Mouse (Mus musculus) heart, embryonic 11.5 days (tissue): ENCODE data around the gene Sema4f. TPM values are rescaled to one million over a fixed set of nuclear protein-coding genes. Genes with fewer than 3 reads are reported as not detected.

Experiments
- ATAC-seq: fragments of 200-750 bp; cut with Nextera tagmentation; replicated peaks from 2 replicates; pipeline ENCODE4 v1.8.0; 2017; ENCODE audit warnings: moderate library complexity; ENCODE audit not compliant: insufficient number of reproducible peaks, low FRiP score, low TSS enrichment
- H3K27ac ChIP-seq: fragments of 300-500 bp; sonication (generic); 2 replicates; pipeline ENCODE4 v1.5.1; 2014; ENCODE audit warnings: mild to moderate bottlenecking, low read depth, low read length
- H3K27me3 ChIP-seq: fragments of 300-500 bp; sonication (generic); 2 replicates; pipeline ENCODE4 v1.6.1; 2014; ENCODE audit warnings: mild to moderate bottlenecking, low read length, mixed read lengths; ENCODE audit not compliant: control insufficient read depth, insufficient read depth
- H3K36me3 ChIP-seq: fragments of 300-500 bp; sonication (generic); 2 replicates; pipeline ENCODE4 v1.6.1; 2014; ENCODE audit warnings: mild to moderate bottlenecking, low read length, moderate library complexity, mixed read lengths; ENCODE audit not compliant: control insufficient read depth, insufficient read depth
- H3K4me1 ChIP-seq: fragments of 300-500 bp; sonication (generic); 2 replicates; pipeline ENCODE4 v1.6.1; 2014; ENCODE audit warnings: low read length; ENCODE audit not compliant: control insufficient read depth, insufficient read depth
- H3K4me2 ChIP-seq: fragments of 300-500 bp; sonication (generic); 2 replicates; pipeline ENCODE4 v1.6.1; 2014; ENCODE audit warnings: mild to moderate bottlenecking, moderate library complexity
- H3K4me3 ChIP-seq: fragments of 300-500 bp; sonication (generic); 2 replicates; pipeline ENCODE4 v1.5.1; 2014; ENCODE audit warnings: low read depth, low read length
- H3K9ac ChIP-seq: fragments of 300-500 bp; sonication (generic); 2 replicates; pipeline ENCODE4 v1.6.1; 2014; ENCODE audit warnings: mild to moderate bottlenecking, low read depth, low read length, moderate library complexity
- H3K9me3 ChIP-seq: fragments of 300-500 bp; sonication (generic); replicated peaks from 2 replicates; pipeline ENCODE4 v1.6.1; 2016; ENCODE audit warnings: low read length; ENCODE audit not compliant: control insufficient read depth
- WGBS: fragments of 180-500 bp; shearing (Covaris S2); extraction: QIAGEN DNeasy Blood & Tissue Kit; methylation state at CpG from one replicate; pipeline ENCODE4 v1.1.7; 2014; ENCODE audit not compliant: insufficient replicate concordance; 5-methylcytosine and 5-hydroxymethylcytosine counted together
- polyA plus RNA-seq: library from polyadenylated mRNA; unstranded; fragments of >200 nt; fragmentation: Nextera tagmentation; extraction: Ambion mirVana; gene quantifications from 2 replicates; pipeline ENCODE4 v1.2.1, GENCODE M21; 2014

The Sema4f gene
- polyA plus RNA-seq, 1 experiment from 2014 or later, result 0.04 TPM

GRCm38 (mm10) chr6:82940765-82941164 lies 1.2 kb upstream of the Sema4f start:
- H3K27me3 ChIP-seq, result peaks cover 36% of the 10 kb centered on the region
- 68% methylated on average over 3 of the region's 3 CpGs for WGBS
- no peak overlapping the region for H3K4me2 ChIP-seq
- ATAC-seq, result no peak
- no peak overlapping the region for H3K4me3 ChIP-seq
- H3K36me3 ChIP-seq, result no peaks in the 10 kb centered on the region
- H3K9ac ChIP-seq, result no peak overlapping the region
- H3K4me1 ChIP-seq, result peaks cover 3% of the 10 kb centered on the region; the same call in 1 of the 2 replicates
- H3K27ac ChIP-seq, result no peak overlapping the region
- H3K9me3 ChIP-seq, result no peaks in the 10 kb centered on the region

- no peaks in the 10 kb centered on the region for H3K9me3 ChIP-seq
- H3K4me2 ChIP-seq, result no peak overlapping the region
- H3K36me3 ChIP-seq, result no peaks in the 10 kb centered on the region
- no peak overlapping the region for H3K4me3 ChIP-seq
- no peak overlapping the region for H3K9ac ChIP-seq
- peaks cover 3% of the 10 kb centered on the region; the same call in 1 of the 2 replicates for H3K4me1 ChIP-seq
- peaks cover 46% of the 10 kb centered on the region for H3K27me3 ChIP-seq
- H3K27ac ChIP-seq, result no peak overlapping the region
- ATAC-seq, result no peak
- 85% methylated on average over 3 of the region's 3 CpGs for WGBS
These were observed 4.8 kb downstream of the Sema4f start for GRCm38 (mm10) chr6:82934616-82935230.

DNA sequence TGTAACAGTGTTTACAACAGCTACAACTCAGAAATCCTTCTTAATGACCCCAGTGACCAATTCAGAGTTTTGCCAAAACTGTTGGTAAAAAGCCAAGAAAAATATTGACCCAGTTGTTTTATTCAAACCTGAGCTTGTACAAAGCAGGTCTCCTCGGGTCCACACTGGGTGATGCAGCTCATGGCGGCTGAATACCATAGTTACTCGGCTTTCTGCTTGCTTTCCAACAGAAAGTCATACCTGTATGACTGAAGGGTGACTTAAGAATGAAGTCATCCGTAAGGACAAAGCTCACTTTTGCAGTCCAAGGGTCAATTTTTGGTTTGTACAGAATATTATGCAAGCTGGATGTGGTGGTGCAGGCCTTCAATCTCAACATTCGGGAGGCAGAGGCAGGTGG lies 12.0 kb downstream of the Sema4f start:
- Histone ChIP-seq H3K36me3 (no peaks in the 10 kb centered on the region), H3K4me1 (no peaks in the 10 kb centered on the region), H3K27me3 (peaks cover 11% of the 10 kb centered on the region; the same call in 1 of the 2 replicates), H3K9ac (no peak overlapping the region), H3K9me3 (no peaks in the 10 kb centered on the region), H3K4me2 (no peak overlapping the region), H3K4me3 (no peak overlapping the region), H3K27ac (no peak overlapping the region)
- 62% methylated on average over 5 of the region's 5 CpGs for WGBS
- no peak for ATAC-seq

- Histone ChIP-seq H3K4me1 (no peaks in the 10 kb centered on the region), H3K9ac (no peak overlapping the region), H3K4me3 (no peak overlapping the region), H3K9me3 (no peaks in the 10 kb centered on the region), H3K27me3 (peaks cover 7% of the 10 kb centered on the region; the same call in 1 of the 2 replicates), H3K4me2 (no peak overlapping the region), H3K36me3 (no peaks in the 10 kb centered on the region), H3K27ac (no peak overlapping the region)
- ATAC-seq, result no peak
- WGBS, result 82% methylated on average over 7 of the region's 7 CpGs
These were observed 13.0 kb downstream of the Sema4f start for GRCm38 (mm10) chr6:82926528-82926927.

DNA sequence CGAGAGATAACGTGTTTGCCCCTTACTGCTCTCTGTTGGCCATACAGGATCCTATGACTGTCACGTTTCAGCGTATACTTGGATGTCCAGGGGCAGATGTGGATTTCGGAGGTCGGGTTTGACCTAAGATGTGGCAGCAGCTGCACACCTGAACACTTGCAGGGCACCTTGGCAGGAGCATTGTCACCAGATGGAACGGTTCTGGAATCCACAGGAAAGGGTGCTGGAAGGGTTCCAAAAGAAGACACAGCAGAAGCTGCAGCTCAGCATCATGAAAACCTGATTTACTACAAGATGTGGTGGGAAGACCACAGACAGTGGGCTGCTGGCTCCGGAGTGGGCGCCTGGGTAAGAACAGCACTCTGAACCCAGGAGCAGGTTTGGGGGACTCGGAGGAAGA lies 13.5 kb downstream of the Sema4f start:
- no peaks in the 10 kb centered on the region for H3K4me1 ChIP-seq
- H3K9ac ChIP-seq, result no peak overlapping the region
- H3K27ac ChIP-seq, result no peak overlapping the region
- H3K9me3 ChIP-seq, result no peaks in the 10 kb centered on the region
- 72% methylated on average over 10 of the region's 10 CpGs for WGBS
- no peak overlapping the region for H3K4me3 ChIP-seq
- no peak for ATAC-seq
- peaks cover 7% of the 10 kb centered on the region; the same call in 1 of the 2 replicates for H3K27me3 ChIP-seq
- no peak overlapping the region for H3K4me2 ChIP-seq
- no peaks in the 10 kb centered on the region for H3K36me3 ChIP-seq

GRCm38 (mm10) chr6:82925005-82925404 lies 14.6 kb downstream of the Sema4f start:
- no peak overlapping the region for H3K4me3 ChIP-seq
- H3K4me2 ChIP-seq, result no peak overlapping the region
- ATAC-seq, result no peak
- no peak overlapping the region for H3K9ac ChIP-seq
- H3K27me3 ChIP-seq, result peaks cover 2% of the 10 kb centered on the region; the same call in 1 of the 2 replicates
- no peaks in the 10 kb centered on the region for H3K36me3 ChIP-seq
- H3K9me3 ChIP-seq, result no peaks in the 10 kb centered on the region
- no peaks in the 10 kb centered on the region for H3K4me1 ChIP-seq
- 52% methylated on average over 3 of the region's 3 CpGs for WGBS
- H3K27ac ChIP-seq, result no peak overlapping the region

DNA sequence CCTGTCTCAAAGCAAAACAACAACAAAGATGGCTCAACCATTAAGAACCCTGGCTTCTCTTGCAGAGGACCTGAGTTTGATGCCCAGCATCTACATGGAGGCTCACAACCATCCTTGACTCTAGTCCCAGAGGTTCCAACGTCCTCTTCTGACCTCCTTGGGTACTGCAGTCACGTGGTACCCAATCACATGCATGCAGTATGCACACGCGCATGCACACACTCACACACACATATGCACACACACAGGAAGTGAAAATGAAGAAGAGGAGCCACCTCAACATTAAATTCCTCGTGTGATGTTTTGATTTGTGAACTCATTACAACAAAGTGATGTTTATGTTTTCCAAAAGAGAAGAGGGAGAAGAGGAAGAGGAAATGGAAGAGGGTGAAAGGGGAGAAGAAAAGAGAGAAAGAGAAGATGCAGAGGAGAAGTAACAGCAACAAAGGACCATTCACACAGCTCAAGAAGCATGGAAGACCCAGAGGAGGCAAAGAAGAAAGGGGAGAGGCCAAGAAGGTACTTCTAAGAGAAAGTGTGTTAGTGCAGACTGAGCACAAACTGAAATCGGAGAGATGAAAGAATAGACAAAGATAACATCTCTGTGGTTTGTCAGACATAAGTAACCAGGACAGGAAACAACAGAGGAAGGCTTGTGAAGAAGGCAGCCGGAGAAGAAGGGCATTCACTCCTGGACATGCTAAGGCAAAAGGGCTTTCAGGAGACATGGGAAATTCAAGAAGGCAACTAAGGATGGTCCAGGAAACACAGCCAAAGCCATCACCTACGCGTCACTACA lies 17.9 kb downstream of the Sema4f start:
- H3K4me2 ChIP-seq, result no peak overlapping the region
- H3K9me3 ChIP-seq, result no peaks in the 10 kb centered on the region
- H3K4me1 ChIP-seq, result no peaks in the 10 kb centered on the region
- H3K36me3 ChIP-seq, result no peaks in the 10 kb centered on the region
- H3K9ac ChIP-seq, result no peak overlapping the region
- no peak overlapping the region for H3K4me3 ChIP-seq
- 70% methylated on average over 9 of the region's 9 CpGs for WGBS
- H3K27ac ChIP-seq, result no peak overlapping the region
- peaks cover 7% of the 10 kb centered on the region; the same call in 1 of the 2 replicates for H3K27me3 ChIP-seq
- ATAC-seq, result no peak

DNA sequence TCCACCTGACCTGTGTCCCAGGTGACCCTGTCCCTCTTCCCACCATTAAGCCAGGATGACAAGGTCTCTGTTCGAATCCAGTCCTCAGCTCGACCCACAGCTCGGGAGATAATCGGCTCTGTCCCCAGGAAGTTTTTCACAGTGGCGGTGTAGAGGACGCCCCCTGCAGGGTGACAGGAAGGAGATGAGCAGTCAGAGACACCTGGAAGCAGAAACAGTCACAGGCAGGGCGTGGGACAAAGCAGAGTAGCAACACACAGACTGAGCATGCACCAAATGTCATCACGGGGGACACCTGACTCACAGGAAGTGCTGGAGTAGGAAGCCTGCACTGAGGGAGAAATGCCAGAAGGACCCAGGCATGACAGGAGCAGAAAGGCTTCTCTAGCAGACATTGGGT lies 20.0 kb downstream of the Sema4f start:
- H3K27ac ChIP-seq, result no peak overlapping the region
- H3K4me3 ChIP-seq, result no peak overlapping the region
- H3K4me1 ChIP-seq, result no peaks in the 10 kb centered on the region
- 46% methylated on average over 8 of the region's 8 CpGs for WGBS
- H3K9ac ChIP-seq, result no peak overlapping the region
- ATAC-seq, result no peak
- no peak overlapping the region for H3K4me2 ChIP-seq
- H3K9me3 ChIP-seq, result no peaks in the 10 kb centered on the region
- no peaks in the 10 kb centered on the region for H3K36me3 ChIP-seq
- H3K27me3 ChIP-seq, result peaks cover 5% of the 10 kb centered on the region; the same call in 1 of the 2 replicates
